Mouse (Mus musculus) layer of hippocampus, adult 8-10 months (tissue): ENCODE measurements around the gene Gm20547. TPM values are rescaled to one million over a fixed set of nuclear protein-coding genes. Genes with fewer than 3 reads are reported as not detected.
"Not testable (repeated sequence)": the region's sequence is repeated elsewhere in the genome, so short reads cannot be mapped to it uniquely, and the experiment has no call there.

Experiments
- DNase-seq, 2 experiments: peaks; one replicate each; pipeline ENCODE4 v3.0.0; 2022; ENCODE audit warnings: low spot score in 2 of 2
- total RNA-seq, 4 experiments: library from RNA; stranded (reverse); gene quantifications; 2 replicates each; pipeline ENCODE4 v1.2.4; 2022

The Gm20547 gene
- total RNA-seq, result not detected

- DNase-seq, result no peak
Observed at GRCm38 (mm10) chr17:34881683-34882310, at the start of gene Gm20547. Gm20547 (minus strand) TSS chr17:34882042.

- peak; percentile 98 for DNase-seq
Observed at GRCm38 (mm10) chr17:34931061-34931734, 49.4 kb upstream of the Gm20547 start, which contains the start of gene Neu1. Neu1 (plus strand) TSS chr17:34931253.

- DNase-seq, result no peak
Observed at GRCm38 (mm10) chr17:34928841-34929240, 47.0 kb upstream of the Gm20547 start.

- peak in 1 of 2 experiments; percentile 32 for DNase-seq
Observed at GRCm38 (mm10) chr17:34927306-34928019, 45.6 kb upstream of the Gm20547 start.

- DNase-seq, result no peak
Observed at GRCm38 (mm10) chr17:34924258-34924657, 42.4 kb upstream of the Gm20547 start.

- DNase-seq, result no peak
Observed at GRCm38 (mm10) chr17:34922939-34923338, 41.1 kb upstream of the Gm20547 start.

- no peak for DNase-seq
Observed at GRCm38 (mm10) chr17:34917188-34917587, 35.3 kb upstream of the Gm20547 start.

- no peak for DNase-seq
Observed at GRCm38 (mm10) chr17:34916316-34916715, 34.5 kb upstream of the Gm20547 start.

GRCm38 (mm10) chr17:34915410-34915831 lies 33.6 kb upstream of the Gm20547 start:
- no peak for DNase-seq

- no peak for DNase-seq
Observed at GRCm38 (mm10) chr17:34913930-34914665, 32.3 kb upstream of the Gm20547 start, which contains the start of gene Slc44a4. Slc44a4 (plus strand) TSS chr17:34914466.

- peak in 1 of 2 experiments; percentile 58 for DNase-seq
Observed at GRCm38 (mm10) chr17:34911945-34912351, 30.1 kb upstream of the Gm20547 start.

GRCm38 (mm10) chr17:34910982-34911381 lies 29.1 kb upstream of the Gm20547 start:
- no peak for DNase-seq

GRCm38 (mm10) chr17:34902895-34903294 lies 21.1 kb upstream of the Gm20547 start:
- no peak for DNase-seq

GRCm38 (mm10) chr17:34901948-34902347 lies 20.1 kb upstream of the Gm20547 start:
- DNase-seq, result not testable (repeated sequence)

GRCm38 (mm10) chr17:34900826-34901225 lies 19.0 kb upstream of the Gm20547 start:
- DNase-seq, result not testable (repeated sequence)

GRCm38 (mm10) chr17:34899890-34900243 lies 18.0 kb upstream of the Gm20547 start:
- no peak for DNase-seq

GRCm38 (mm10) chr17:34899053-34899889 lies 17.4 kb upstream of the Gm20547 start:
- DNase-seq, result no peak

GRCm38 (mm10) chr17:34898706-34899052 lies 16.8 kb upstream of the Gm20547 start:
- DNase-seq, result no peak

GRCm38 (mm10) chr17:34898160-34898586 lies 16.3 kb upstream of the Gm20547 start, which contains the start of the genes C2 and Ehmt2:
C2 (minus strand) TSS chr17:34898265.
Ehmt2 (plus strand) TSS chr17:34898469.
- DNase-seq, result peak in 1 of 2 experiments; percentile 67

- DNase-seq, result peak in 1 of 2 experiments; percentile 44
Observed at GRCm38 (mm10) chr17:34897373-34898159, 15.7 kb upstream of the Gm20547 start.
